Mouse (Mus musculus) lung, postnatal 36 days (tissue): ENCODE data around the gene Tmem30c.
A peak's percentile ranks its signal among the peaks of the same experiment; 100 is the strongest.

ENCODE experiments used
- DNase-seq: peaks from one replicate; pipeline ENCODE4 v3.0.0; 2022; ENCODE audit warnings: mixed read lengths

Tmem30c gene

GRCm38 (mm10) chr16:57226444-57226843, 66.2 kb downstream of the Tmem30c start:
- no peak for DNase-seq

GRCm38 (mm10) chr16:57220361-57220760, 72.3 kb downstream of the Tmem30c start:
- peak; percentile 16 for DNase-seq
